Mouse (Mus musculus) gastrocnemius, adult 18-20 months (tissue): ENCODE data around the gene Sec24a. TPM values are rescaled to one million over a fixed set of nuclear protein-coding genes. Genes with fewer than 3 reads are reported as not detected.
"Not testable (repeated sequence)": the region's sequence is repeated elsewhere in the genome, so short reads cannot be mapped to it uniquely, and the experiment has no call there.

ENCODE experiments used
- DNase-seq: peaks from one replicate; pipeline ENCODE4 v3.0.0; 2021; ENCODE audit warnings: low spot score
- total RNA-seq, 2 experiments: library from RNA; stranded (reverse); gene quantifications; 2 replicates each; pipeline ENCODE4 v1.2.3; 2021

Sec24a gene
- total RNA-seq, 2 experiments from 2014 or later: 32.4 to 42.5 TPM

- peak; percentile 100 for DNase-seq
Measured at GRCm38 (mm10) chr11:51688330-51689328, 74.8 kb downstream of the Sec24a start, which contains the start of gene 0610009B22Rik. TSS of gene 0610009B22Rik (minus strand) at chr11:51688874.

- no peak for DNase-seq
Measured at GRCm38 (mm10) chr11:51681976-51682374, 81.5 kb downstream of the Sec24a start.

GRCm38 (mm10) chr11:51681324-51681975 is 82.0 kb downstream of the Sec24a start:
- peak; percentile 90 for DNase-seq

GRCm38 (mm10) chr11:51679466-51679865 is 84.0 kb downstream of the Sec24a start:
- no peak for DNase-seq

GRCm38 (mm10) chr11:51677737-51678418 is 85.6 kb downstream of the Sec24a start:
- no peak for DNase-seq

GRCm38 (mm10) chr11:51675386-51675785 is 88.0 kb downstream of the Sec24a start:
- no peak for DNase-seq

- no peak for DNase-seq
Measured at GRCm38 (mm10) chr11:51673291-51673690, 90.1 kb downstream of the Sec24a start.

GRCm38 (mm10) chr11:51671376-51671775 is 92.1 kb downstream of the Sec24a start:
- DNase-seq: no peak

- no peak for DNase-seq
Measured at GRCm38 (mm10) chr11:51670846-51671245, 92.6 kb downstream of the Sec24a start.

- not testable (repeated sequence) for DNase-seq
Measured at GRCm38 (mm10) chr11:51664747-51665146, 98.7 kb downstream of the Sec24a start.

- no peak for DNase-seq
Measured at GRCm38 (mm10) chr11:51662632-51663031, 100.8 kb downstream of the Sec24a start.

- DNase-seq: no peak
Measured at GRCm38 (mm10) chr11:51661867-51662365, 101.5 kb downstream of the Sec24a start.

- no peak for DNase-seq
Measured at GRCm38 (mm10) chr11:51658705-51659104, 104.7 kb downstream of the Sec24a start.

GRCm38 (mm10) chr11:51658291-51658690 is 105.1 kb downstream of the Sec24a start:
- no peak for DNase-seq

- no peak for DNase-seq
Measured at GRCm38 (mm10) chr11:51656798-51657521, 106.5 kb downstream of the Sec24a start.

GRCm38 (mm10) chr11:51654891-51655290 is 108.5 kb downstream of the Sec24a start:
- DNase-seq: no peak

GRCm38 (mm10) chr11:51653736-51654135 is 109.7 kb downstream of the Sec24a start:
- no peak for DNase-seq

GRCm38 (mm10) chr11:51652889-51653418 is 110.5 kb downstream of the Sec24a start:
- no peak for DNase-seq

GRCm38 (mm10) chr11:51650691-51651515 is 112.5 kb downstream of the Sec24a start, which contains the start of the genes N4bp3 and D930048N14Rik:
TSS of gene N4bp3 (minus strand) at chr11:51650842.
TSS of gene D930048N14Rik (plus strand) at chr11:51650954.
- peak; percentile 51 for DNase-seq
